Mouse (Mus musculus): ENCODE measurements around the gene Rnf111.

DNA sequence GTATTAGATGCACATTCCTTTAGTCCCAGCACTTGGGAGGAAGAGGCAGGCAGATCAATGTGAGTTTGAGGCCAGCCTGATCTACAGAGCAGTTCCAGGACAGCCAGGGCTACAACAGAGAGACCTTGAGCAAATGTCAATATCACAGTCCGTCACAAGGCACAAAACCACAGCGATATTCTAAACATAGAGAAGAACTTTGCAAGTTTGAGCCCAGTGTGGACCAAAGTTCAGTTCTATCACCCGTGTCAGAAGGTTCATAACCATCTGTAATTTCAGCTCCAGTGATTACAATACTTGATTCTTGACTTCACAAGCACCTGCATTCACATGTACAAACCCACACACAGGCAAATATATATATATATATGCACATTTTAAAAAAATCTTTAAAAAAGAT, 17.1 kb upstream of the Rnf111 start:
- no peak for TF ChIP-seq POLR2A (IDR thresholded peaks at IDR 0.05; ENCODE audit: insufficient read length, low read depth)
- TF ChIP-seq E2F4 (IDR thresholded peaks at IDR 0.05; ENCODE audit: insufficient read depth): no peak
- TF ChIP-seq MAX (IDR thresholded peaks at IDR 0.05; ENCODE audit: low read depth): no peak
- no peak for TF ChIP-seq MYOD1 (IDR thresholded peaks at IDR 0.05; ENCODE audit: control insufficient read depth in 1 of 3, insufficient read length in 2 of 3, low read depth in 2 of 3)
- no peak for TF ChIP-seq MYOG (IDR thresholded peaks at IDR 0.05; ENCODE audit: control insufficient read depth in 1 of 3, insufficient read depth in 1 of 3, insufficient read length in 2 of 3, low read depth in 2 of 3)
